Mouse (Mus musculus): Measurements from ENCODE around the gene Lmcd1.

- TF ChIP-seq GATA1 (IDR thresholded peaks at IDR 0.05; ENCODE audit: low read length) (no peak), TAL1 (IDR thresholded peaks at IDR 0.05; ENCODE audit: low read length) (no peak)
Measured at GRCm38 (mm10) chr6:112223877-112224632, 49.5 kb upstream of the Lmcd1 start.

All from erythroblast, embryonic 14.5 days (primary cell).